Mouse (Mus musculus) heart, postnatal 4 days (tissue): ENCODE data around the gene Adarb2. TPM values are rescaled to one million over a fixed set of nuclear protein-coding genes. Genes with fewer than 3 reads are reported as not detected.

ENCODE experiments used
- DNase-seq: peaks from one replicate; pipeline ENCODE4 v3.0.0; 2021
- total RNA-seq, 2 experiments: library from RNA; stranded (reverse); gene quantifications; 2 replicates each; pipeline ENCODE4 v1.2.3; 2021

Gene Adarb2
- total RNA-seq, 2 experiments from 2014 or later = 0.11 to 0.14 TPM

DNA sequence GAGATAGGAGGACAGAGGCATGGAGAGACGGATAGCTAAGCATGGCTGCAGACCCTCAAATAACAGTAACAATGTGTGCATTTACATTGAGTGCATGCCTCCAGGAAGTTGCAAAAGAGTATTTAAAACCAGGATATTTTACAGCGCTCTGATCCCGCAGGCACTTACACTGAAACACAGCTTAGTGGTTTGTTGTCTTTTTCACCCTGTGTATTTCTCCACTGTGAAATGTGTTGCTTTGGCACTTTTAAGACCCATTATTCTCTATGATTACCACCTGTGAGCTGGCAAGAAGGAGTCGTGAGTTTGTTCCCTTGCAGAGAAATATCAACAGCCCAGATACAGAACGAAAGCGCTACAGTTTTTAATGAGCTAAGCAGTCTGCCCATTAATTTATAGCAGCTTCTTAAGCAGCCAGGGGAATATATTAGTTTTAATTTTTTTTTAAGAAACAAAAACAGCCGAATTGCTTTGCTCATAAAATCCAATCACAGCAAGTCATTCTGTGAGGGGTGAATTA is 167.3 kb downstream of the Adarb2 start:
- no peak for DNase-seq

DNA sequence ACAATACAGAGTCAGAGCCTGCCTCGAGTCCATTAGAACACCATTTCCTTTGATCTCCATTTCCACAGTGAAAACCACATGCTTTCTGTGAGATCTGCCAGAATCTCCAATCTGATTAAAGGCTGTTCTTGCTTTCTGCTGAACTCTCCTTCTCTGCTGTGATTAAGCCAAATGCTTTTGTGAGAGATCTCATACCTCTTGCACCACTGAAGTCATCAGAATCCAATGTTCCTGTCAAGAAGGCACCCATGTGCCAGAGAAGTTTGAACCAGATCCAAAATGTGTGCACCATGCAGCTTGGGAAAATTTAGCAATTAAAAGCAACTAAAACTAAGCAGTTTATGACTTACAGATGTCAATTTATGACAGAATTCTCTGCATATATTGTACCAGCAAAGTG is 185.9 kb downstream of the Adarb2 start:
- no peak for DNase-seq

DNA sequence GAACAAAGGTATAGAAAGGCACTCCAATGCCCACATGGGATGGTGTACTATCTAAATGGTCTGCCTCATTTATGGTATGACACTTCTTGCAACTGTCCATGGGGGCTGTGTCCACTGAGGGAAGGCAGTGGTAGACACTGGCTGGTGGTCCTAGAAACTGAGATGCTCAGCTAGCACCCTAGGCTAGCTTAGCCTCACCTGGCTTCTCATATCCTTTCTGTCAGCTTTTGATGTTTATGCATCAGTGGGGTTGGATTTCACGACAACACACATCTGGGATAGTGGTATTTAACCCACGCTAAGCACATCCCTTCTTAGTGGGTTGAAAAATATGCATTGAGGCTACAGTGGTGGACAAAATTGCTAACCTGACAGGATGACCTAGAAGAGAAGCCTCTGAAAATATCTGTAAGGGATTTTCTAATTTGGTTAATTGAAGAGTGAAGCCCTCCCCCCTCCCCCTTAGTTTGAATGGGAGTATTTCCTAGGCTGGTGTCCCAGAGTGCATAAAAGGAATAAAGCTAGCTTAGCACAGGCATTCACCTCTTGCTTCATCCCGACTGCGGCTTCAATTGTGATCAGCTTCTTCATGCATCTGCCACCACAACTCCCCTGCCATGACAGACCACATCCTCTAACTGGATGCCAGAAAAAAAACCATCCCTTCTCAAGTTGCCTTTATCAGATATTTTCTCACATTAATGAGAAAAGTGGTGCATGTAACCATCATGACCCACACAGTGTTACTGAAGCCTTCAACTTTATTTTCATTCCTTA is 197.8 kb downstream of the Adarb2 start:
- DNase-seq = no peak

DNA sequence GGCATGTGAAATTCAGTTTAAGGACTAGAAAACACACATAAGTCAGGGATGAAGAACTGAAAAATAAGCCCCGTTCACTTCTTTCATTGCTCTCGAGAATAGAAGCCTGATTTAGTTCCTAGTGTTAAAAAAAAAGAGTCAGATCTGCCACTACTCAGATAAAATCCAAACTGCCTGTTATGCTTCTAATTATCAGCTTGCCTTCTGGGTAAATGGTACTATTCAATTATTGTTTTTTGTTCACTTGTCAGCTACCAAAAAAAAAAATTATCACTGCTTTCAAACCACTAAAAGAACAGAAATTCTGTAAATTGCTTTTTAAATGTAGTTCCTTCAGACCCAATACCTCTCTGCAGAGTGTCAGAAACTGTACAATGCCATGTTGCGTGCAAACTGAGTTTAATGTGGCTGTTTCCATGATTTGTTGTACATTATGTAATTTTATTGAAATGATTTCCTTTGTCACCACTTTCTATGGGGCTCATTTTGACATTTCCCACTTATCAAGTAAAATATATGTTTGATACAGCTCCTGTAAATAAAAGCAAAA is 199.7 kb downstream of the Adarb2 start:
- no peak for DNase-seq

DNA sequence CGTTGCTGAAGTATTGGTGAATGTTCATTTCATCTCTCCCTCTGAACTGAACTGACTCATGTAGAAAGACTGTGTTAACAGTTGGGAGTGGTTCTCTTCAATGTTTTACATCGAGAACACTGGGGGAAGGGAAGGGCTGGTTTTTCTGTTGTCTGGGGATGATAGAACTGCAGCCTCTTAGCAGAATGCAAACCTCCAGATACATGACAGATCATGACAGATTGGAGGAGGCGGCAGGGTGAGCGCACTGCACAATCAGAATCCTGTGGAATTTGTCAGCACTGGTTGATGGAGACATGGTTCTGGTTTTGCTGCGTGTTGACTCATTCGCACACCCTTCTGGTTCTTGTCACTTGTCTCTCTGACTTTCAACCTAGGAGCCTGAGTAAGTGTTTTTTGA is 203.4 kb downstream of the Adarb2 start:
- no peak for DNase-seq

DNA sequence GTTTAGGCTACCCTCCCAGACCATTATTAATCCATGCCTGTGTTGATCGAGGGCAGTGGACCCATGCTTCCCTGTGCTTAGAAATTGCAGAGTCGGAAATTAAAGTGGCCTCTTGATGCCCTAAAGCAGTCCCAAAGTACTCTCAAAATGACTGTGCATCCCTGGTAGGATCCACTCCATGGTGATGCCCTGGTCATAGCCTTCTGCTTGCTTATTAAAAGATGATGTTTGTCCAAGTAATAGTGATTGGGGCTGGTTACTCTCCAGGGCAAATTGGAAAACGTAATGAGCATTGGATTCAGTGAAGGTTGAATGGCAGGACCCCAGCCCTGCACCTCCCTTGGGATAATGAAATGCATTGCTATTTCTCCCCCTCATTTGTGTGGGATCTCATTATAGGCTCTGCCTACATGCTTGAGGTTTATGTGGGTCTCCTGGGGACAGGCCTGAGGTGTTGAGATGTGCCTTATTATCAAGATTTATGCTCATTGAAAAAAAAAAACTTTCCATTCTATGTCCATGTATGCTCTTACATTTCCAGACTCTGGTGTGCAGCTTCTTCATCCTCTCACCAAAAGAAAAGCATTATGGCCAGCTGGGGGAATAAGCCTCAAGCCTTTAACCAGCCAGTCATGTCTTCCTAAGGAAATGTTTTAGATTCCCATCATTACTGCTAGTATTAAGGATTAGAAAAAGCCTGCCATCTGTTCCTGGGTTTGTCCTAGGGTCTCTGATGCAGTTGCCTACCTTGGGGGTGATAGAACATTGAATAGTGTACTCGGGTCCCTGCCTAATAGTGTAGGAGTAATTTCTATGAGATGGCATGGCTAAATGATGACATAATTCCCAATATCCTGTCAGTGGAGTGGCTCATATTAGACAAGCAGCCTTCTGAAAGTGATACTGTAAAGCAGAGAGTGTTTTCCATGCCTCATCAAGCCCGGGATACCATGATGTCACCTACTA is 208.0 kb downstream of the Adarb2 start:
- DNase-seq = no peak

DNA sequence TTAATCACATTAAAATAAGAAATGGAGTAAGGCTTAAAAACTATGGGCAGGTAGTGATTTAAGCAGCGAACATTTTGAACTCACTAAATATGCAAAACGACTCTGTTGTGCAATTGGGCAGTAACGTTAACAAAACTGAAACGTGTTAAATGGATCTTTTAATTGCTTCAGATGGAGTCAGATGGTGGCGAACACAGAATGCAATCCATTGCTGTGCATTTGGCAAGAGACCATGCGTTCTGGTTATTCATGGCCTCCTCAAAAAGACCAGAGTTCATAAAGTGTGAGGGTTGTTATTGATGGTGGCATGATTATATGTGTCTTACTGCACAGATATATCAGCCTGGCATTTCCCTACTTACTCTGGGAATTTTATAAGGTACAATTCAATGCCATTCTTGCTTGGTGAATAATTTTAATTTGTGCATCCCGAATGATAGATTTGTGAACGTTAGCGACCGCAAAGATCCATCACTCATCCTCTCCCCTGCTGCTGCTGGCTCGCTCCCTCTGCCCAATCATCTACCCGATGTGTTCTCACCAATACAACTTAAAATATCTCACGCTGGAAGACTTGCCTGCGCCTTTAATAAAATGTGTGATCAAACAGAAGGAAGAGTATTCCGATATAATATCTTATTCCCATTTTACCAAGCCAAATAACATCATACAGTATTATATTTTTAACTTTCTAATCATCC is 221.5 kb downstream of the Adarb2 start:
- no peak for DNase-seq

DNA sequence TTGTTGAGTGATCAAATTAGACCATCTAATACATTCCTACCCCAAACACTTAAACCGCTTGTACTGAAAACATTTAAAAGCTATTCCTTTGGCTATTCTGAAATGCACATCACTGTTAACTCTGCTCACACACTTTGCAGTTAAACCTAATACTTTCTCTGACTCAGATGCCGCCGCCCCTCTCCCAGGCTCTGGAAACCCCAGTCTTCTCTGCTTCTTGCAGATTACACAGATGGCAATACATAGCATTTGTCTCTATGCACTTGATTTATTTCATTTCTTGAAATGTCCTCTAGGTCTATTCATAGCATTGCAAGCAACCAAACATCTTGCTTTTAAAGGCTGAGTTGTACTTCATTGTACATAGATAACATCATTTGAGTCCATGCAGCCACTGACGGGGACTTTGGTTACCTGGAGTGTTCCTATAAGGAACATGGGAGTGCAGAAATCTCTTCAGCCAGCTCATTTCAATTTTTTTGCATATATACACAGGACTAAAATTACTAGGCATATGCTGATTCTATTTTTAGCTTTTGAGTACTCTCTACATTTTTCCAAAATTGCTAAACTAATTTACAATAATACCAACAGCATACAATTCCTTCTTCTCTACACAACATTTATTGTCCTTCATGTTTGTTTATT is 236.6 kb downstream of the Adarb2 start:
- no peak for DNase-seq

DNA sequence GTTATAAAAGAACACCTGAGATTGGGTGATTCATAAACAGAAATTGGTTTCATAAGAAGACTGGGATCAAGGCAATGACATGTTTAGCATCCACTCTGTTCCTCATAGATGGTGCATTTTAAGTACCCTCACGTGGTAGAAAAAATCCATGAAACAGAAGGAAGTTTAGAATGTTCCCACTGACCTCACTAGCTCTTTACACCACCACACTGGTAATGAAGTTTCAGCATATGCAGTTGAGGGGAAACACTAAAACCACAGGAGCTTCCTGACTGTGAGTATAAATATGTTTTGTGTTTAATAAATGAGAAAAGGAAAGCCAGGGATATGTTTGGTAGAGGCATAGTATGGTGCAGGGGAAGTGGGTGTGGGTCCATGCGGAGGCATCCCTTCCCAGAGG is 242.7 kb downstream of the Adarb2 start:
- DNase-seq = no peak

DNA sequence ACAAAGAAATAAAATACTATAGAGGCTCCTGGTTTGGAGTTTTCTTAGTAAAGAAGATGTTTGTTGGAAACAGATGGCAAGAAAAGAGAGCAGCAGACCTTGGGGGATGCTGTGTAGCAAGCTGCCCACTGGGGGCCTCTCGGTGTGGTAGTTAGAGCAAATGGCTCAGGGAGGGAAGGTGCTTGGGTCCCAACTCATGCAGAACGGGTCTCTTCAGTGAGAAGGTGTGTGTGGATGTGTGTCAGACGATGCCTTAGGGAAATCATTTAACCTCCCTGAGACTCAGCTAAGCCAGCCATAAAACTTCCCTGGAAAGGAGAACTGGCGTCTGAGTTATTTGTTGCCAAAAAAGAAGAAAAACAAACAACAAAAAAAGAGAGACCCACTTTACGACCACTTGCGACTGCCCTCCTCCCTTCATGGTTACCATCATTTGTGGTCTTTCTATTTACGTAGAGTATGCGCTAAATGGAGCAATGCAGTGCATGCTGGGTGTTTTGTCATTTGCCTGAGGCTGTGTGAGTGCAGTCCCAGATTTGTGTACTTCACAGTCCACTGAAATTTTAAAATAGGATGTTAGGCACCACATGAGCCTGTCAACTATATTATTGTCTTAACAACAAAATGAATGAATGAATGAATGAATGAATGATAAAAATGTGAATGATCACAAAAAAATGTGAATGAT is 245.7 kb downstream of the Adarb2 start:
- DNase-seq = no peak

DNA sequence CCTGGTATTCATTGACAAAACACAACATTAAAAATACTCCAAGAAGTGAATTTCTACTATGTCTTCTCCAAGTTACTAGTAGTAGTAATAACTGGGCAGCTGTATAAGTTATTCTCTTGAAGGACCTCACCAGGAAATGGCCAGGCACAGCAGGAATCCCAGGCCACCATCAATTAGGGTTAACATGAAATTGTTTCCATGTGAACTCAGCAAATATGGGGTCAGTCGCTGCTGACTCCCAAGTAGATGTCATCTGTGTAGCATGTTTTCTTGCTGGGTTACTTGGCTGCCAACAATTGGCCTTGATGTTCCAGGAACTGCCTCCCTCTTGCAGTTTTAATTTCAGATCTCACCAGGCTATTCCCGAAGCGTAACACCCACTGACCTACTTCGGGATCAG is 248.9 kb downstream of the Adarb2 start:
- no peak for DNase-seq

DNA sequence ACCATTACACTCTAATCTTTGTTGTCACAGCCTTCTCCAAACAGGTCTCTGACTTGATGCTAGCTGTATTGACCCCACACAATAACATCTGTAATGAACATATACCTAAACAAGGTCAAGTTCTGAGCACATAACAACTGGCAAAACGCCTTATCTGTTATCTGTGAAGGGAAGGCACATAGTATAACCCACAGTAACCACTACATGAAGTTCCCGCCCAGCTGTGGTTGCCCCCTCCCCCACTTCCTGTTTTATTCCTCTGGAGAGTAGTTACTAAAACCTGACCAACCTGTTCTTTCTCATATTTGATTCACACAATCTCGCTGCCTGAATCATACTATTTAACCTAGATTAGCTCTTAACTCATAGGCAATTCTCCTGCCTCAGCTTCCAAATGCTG is 254.2 kb downstream of the Adarb2 start:
- DNase-seq = no peak

DNA sequence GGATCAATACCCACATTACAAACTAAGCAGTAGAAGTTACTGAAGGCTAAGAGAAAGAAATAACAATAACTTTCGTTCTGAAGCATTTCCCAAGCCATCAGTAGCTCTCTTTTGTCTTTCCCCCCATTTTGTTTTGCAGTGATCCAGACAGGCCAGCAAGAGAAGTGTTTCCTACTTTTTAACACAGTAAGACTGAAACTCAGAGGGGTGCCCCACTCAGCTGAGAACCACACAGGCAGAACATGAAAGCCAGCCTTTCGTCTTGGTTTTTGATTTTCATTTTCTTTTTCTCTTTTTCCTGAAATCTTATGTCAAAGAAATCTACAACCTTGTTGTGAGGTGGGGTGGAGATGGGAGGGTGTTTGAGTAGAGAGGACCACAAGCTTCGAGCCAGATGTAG is 255.2 kb downstream of the Adarb2 start:
- no peak for DNase-seq

DNA sequence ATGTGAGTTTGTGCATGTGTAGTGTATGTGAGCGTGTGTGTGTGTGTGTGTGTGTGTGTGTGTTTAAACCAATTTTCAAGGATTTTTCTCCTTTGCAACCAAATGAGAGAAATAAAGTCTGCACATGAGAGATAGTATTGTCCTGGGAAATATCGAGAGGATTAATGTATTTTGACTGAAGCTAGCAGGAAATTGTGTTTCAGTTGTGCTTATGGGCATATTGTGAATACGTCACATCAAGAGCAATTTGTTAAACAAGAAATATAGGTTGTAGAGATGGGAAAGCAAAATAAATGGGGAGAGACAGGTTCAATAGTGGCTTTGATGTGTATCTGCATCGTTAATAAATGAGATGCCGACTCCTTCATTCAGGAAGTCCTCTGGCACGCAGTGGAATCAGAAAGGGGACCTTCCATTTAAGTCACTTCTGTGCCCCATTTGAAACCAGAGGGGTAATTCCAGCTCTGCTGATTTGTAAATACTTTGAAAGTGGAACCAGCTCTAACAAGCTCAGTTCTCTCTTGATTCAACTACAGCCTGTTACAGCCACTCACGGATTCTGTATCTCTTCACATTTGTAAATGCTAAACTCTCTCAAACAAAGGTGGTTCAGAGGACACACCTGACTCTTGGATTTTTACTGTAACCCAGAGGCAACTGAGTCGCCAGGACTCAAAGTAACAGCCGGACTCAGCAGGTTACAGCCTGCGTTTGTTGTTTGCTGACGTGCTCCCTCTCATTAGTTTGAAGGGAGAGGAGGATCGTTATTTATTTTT is 265.1 kb downstream of the Adarb2 start:
- DNase-seq = no peak

DNA sequence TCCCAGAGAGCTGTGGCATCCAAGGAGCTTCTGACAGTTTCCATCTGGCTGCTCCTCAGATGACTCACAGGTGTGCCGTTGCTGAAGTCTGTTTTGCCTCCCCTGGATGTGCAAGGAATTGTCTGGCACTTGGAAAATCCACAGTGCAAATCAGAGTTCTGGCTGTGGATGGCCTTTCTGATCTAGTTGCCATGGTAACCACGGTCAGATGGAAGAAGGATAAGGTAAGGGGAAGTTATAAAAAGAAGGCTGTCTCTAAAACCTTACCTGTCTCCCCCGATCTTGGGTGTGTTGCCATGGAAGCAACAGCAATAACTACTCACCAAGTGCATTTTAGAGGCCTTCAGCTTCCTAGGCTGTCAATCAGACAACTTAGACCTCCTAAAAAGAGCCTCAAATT is 273.6 kb downstream of the Adarb2 start:
- DNase-seq = no peak

DNA sequence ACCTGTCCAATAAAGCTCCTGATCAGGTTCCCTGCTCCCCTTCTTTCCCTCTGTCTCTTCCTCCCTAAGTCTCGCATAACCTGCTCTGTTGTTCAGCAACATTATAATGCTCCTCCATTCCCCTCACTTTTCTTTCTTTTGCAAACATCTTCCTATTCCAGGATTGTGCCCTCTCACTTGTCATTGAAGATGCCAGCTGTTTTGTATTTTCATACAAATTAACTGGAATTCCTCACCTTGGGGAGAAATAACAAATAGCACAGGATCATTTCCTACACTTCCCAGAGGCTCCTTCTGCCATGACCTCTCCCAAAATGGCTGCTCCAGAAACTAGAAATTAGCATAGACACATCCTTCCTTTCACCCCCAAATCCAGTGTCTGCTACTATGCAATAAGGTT is 276.1 kb downstream of the Adarb2 start:
- no peak for DNase-seq

DNA sequence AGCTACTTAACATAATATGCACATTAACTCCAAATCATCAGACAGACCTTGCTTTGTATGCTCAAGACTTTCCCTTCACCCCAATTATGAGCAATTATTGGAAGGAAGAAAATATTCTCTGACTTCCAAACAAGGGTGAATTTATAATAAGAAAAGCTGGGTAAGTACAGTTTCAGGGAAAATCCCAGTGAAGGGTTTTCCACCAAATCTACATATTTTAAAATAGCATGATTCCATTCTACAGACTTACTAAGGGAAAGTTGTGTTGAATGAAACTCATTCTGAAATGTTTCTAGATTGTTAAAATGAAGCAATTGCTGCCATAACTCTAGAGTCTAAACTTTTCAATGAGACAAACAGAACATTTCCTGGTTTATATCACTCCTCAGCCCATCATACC is 277.3 kb downstream of the Adarb2 start:
- no peak for DNase-seq

DNA sequence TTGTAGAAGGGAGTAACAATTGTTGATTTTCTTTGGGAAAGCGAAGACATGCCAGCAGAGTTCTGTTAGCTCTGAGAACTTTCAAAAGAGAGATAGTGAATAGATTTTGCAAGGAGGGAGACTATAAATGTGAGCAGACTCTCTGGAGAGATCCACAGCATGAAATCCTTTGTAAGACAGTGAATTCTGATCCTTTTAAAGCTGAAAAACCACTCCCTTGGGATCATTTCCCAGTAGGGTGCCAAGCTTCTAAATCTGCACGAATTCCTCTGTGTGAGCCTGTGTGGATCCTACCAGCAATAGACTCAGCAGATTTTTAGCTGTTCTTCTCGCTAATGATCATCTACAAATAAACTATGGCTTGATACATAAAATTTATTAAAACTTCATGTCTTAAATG is 278.7 kb downstream of the Adarb2 start:
- DNase-seq = no peak

DNA sequence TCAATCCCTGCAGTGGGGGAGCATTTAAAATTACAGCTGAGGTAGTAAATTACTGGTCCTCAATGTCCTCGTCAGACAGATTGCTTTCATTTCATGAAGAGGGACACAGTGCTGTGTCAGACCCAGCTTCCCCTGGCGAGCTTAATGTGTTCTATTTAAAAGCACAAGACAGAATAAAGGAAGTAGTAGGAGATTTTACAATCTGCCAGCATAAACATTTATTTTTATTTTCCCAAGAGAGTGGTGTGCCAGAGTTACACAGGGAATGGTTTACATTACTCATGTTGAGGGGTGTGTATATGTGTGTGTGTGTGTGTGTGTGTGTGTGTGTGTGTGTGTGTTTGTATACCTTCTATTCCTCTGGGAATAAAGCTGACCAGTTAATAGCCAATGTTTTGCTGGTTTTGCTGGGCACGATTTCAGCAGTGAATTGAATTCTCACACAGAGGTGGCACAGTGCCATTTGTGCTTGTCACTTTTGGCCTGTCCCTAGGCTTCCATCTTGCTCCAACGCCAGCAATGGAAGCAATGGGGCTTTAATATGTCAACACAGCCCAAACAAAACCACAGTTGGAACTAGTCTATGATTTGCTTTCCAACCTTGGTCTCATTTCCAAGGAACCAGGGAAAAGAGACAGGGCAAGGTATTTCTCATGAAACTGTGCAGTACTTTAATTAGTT is 282.1 kb downstream of the Adarb2 start:
- DNase-seq = peak; percentile 45
